Mouse (Mus musculus) ovary, postnatal 14 days (tissue): ENCODE measurements around the gene Ube2q1.

ENCODE experiments used
- DNase-seq: peaks from one replicate; pipeline ENCODE4 v3.0.0; 2022; ENCODE audit warnings: low spot score

Gene Ube2q1

DNA sequence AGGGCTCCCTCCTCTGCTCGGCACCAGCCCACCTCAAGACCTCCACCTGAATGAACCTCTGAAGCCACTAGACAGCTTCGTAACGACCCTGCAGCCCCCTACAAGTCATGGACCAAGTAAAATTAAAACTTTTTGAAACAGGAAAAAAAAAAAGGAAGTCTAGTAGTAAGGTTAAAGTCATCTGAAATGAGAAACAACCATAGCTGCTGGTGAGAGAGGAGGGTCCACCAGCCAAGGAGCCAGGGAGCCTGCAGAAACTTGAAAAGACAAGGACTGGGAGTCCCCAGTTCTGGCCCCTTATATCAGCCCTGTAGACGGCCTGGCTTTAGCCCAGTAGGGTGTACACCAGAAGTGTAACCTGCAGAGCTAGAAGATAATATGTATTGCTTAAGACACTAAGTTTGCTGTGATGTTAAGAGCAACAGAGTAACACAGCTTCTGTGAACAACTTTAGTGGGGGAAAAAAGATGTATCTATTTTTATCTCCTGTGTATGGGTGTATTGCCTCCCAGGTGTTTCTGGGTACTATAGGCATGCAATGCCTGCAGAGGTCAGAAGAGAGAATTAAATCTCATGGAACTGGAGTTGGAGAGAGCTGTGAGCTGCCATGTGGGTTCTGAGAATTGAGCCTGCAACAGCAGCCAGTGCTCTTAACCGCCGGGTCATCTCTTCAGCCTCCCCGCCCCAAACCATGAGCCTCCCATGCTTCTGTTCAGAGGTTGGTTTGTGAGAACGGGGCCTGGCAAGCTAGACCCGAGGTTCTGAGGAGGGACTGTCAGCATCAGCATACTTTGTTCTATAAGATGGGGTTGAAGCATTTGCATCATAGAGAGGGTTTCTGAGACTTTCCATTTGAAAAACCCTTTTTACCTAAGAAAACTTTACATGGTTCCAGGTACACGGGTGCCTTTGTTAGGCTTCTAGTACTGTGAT, 48.4 kb downstream of the Ube2q1 start:
- no peak for DNase-seq

DNA sequence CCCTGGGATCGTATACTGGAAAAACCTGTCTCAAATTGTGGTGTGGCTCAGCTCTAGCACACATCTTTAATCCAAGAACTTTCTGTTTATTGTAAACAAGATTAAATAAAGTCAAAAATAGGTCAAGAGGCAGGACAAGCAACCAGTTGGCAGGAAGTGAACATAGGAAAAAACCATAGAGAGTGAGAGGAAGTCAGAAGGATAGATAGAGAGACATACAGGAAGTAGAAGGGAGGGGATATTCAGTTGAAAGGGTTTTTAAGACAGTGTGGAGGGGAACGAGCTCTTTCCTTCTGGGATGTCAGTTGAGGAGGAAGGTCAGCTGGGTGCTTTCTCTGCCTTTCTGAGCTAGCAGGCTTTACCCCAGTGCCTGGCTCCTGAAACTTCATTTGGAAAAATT, 50.2 kb downstream of the Ube2q1 start:
- no peak for DNase-seq

DNA sequence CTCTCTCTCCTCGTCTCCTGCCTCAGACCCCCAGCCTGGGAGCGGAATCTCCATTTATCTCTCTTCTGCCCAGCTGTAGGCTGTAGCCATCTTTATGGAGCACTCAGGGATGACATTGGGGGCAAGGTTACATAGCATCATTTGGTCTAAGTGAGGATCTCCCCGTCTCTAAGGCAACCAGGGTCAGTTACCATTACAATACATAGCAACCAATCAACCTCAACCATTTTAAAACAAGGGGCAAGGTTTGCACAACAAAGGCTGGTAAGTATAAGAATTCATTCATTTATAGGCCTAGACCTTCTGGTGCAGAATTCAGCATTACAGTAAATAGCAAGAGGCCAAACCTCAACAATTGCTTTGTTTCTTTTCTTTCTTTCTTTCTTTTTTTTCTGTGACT, 52.9 kb downstream of the Ube2q1 start:
- no peak for DNase-seq

DNA sequence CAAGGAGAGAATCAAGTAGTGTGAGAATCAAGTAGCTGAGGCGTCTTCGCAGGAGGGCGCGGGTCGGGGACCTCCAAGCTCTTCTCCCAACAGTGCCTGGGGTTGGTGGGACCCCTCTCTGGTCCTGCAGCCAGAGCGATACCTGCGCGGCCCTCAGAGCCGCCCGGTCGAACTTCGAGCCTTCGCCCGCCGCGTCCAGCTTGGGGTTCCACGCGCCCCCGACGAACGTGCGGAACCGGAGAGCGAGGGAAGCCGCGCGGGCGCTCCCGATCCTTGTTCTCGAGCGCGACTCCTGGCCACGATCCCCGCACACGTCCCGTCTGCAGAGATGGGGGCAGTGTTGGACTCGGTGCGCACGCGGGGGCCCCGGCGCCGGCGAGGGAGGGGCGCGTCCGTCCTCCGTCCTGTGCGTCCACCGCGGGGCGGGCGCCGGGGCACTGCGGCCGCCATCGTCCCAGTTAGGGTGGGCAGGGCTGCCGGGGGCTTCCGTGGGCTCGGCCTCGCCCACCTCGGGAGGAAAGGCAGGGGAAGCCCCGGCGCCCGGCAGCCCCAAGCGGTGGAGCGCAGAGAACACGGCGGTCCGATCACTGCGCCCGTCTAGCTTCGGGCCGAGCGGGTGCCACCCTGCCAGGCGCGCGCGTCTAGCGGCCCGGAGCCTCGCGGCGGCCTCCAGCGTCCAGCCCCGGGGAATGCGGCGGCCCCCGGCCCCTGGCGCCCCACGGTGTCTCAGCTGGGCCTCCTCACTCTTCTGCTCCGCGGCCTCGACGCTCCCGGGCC, 57.6 kb downstream of the Ube2q1 start, which contains the start of gene She:
Gene She (plus strand): TSS at position 556 of the 777 bp plus-strand sequence.
- no peak for DNase-seq
